Mouse (Mus musculus) bone marrow macrophage, adult 2 months (primary cell): Measurements from ENCODE around the gene Manba.

Experiments
- CTCF ChIP-seq: IDR thresholded peaks from 2 replicates; pipeline ENCODE4 v1.5.1; 2012; ENCODE audit warnings: low read depth, mild to moderate bottlenecking, low read length, moderate library complexity
- POLR2A ChIP-seq: IDR thresholded peaks from 2 replicates; pipeline ENCODE4 v1.6.1; 2012; ENCODE audit warnings: mild to moderate bottlenecking, low read depth, low read length, borderline replicate concordance

GRCm38 (mm10) chr3:135562036-135562435 lies 76.6 kb downstream of the Manba start:
- TF ChIP-seq POLR2A = no peak
- TF ChIP-seq CTCF = no peak
